Mouse (Mus musculus) retina, adult 2 months (tissue): ENCODE results near the gene Kctd19.

ENCODE experiments used
- DNase-seq: peaks from one replicate; pipeline ENCODE4 v3.0.0-alpha.2; 2012; ENCODE audit warnings: low read depth, low spot score

Kctd19 gene

GRCm38 (mm10) chr8:105413391-105413790 is at the start of gene Kctd19, which contains the start of gene Lrrc36:
Gene Kctd19, minus strand, starts transcription at chr8:105413502.
Gene Lrrc36, plus strand, starts transcription at chr8:105413571.
- no peak for DNase-seq

GRCm38 (mm10) chr8:105461085-105461803 is 47.9 kb upstream of the Kctd19 start:
- DNase-seq = no peak

GRCm38 (mm10) chr8:105455218-105455617 is 41.9 kb upstream of the Kctd19 start:
- DNase-seq = no peak

DNA sequence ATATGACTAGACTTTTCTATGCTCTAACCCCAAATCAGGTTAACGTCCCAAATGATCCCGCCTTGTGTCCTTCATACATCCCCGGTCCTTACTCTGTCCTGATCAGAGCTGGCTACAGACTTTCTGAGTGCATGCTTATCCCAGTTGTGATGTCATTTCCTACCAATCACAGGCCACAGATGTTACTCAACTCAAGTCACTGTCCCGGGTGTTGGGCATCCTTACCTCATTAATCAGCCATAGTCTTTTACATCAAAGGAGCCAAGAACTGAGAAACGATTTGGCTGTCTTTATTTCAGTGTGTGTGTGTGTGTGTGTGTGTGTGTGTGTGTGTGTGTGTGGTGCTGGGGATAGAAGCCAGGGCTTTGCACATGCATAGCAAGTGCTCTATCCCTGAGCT is 40.8 kb upstream of the Kctd19 start:
- no peak for DNase-seq

- no peak for DNase-seq
These were observed 40.0 kb upstream of the Kctd19 start for GRCm38 (mm10) chr8:105453296-105453695.

DNA sequence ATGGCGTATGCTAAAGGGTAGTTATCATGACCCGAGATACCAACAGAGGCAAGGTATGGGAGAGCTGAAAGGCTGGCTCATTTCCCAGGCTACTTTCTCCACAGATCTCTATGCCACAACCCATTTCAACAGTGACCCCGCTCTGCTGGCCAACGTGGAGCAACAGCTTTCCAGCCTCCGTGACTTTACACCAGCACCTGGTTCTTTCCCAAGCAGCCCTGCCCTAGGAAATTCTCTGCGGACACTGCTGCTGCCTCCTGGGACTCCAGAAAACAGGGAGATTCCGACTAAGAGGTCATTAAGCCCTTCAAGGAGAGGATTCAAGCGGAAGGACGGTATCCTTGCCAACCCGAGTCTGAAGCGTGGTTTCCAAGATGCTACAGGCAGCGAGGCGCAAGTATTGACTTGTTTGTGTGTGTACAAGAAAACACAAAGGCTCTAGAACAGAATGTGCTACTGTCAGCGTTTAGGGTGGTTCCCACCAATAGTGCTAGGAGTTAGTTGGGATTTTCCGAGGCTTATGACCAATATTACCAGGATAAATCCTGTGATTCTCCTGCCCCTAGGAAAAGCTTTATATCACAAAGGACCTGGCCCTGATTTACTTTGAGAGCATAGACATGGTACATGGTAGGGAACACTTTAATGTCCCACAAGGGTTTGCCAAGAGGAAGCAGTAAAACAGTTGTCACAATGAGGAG is 38.8 kb upstream of the Kctd19 start:
- DNase-seq = no peak

DNA sequence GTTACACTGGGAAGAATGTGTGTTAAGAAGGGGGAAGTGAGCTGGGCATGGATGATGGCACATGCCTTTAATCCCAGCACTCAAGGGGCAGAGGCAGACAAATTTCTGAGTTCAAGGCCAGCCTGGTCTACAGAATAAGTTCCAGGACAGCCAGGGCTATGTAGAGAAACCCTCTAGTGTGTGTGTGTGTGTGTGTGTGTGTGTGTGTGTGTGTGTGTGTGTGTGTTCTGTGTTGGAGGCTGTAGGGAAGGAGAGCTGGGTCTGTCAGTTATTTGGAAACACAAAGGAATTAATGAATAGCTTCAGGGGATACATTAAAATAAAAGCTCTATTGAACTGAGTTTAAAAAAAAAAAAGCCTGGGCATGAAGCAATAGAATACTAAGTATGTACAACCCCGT is 37.7 kb upstream of the Kctd19 start:
- no peak for DNase-seq

GRCm38 (mm10) chr8:105448596-105448995 is 35.3 kb upstream of the Kctd19 start:
- DNase-seq = no peak

DNA sequence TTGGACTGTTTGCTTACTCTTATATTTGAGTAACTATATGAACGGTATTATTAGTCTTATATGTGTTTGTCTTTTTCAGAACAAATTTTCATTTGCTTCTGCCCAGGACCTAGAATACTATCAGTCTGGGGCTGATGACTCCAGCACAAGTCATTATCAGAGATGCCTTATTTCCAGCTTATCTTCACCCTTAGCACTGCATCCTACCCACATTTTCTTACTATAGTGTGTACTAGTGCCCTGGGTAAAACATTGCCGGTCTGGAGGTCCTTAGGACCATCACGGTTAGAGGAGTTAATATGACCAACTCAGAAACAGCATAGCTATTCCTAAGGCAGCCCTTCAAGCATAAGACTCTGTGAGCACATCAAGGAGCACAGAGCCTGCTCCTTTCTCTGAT is 34.9 kb upstream of the Kctd19 start:
- DNase-seq = no peak

DNA sequence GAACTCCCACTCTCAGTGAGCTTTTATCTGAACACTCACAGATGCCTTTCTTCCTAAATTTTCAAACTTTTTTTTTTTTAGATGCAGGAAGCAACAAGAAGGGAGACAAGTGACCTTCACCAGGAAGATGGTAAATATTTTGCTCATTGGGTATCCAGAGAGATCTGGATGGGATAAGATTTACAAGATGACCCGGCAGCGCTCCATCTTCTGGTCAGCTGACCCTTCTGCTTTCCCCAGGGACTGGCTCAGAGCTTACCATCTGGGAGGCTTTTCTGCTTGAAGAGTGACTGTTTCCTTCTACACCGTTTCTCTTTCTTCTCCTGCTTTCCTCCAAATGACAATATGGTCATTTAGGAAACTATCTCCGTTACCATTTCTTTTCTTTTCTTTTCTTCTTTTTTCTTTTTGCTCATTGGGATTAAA is 32.8 kb upstream of the Kctd19 start:
- no peak for DNase-seq

GRCm38 (mm10) chr8:105445296-105446126 is 32.2 kb upstream of the Kctd19 start:
- no peak for DNase-seq

GRCm38 (mm10) chr8:105442661-105443060 is 29.4 kb upstream of the Kctd19 start:
- DNase-seq = no peak

DNA sequence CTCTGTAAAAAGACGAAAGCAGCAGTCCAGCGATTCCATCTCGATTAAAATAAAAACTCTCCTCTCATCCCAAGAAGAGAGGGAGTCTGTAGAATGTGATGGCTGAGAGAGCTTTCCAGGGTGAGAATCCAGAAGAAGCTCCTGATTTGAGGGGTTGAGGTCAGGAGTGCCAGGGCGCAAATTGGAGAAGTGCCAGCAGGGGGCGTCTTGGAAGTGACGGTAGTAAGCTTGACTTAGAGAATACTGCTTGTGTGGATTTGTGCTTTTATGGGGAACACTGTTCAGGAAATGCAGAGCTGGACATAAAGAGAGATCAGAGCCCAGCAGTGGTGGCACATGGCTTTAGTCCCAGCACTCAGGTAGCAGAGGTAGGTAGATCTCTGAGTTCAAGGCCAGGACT is 28.1 kb upstream of the Kctd19 start:
- DNase-seq = no peak

- no peak for DNase-seq
These were observed 25.6 kb upstream of the Kctd19 start for GRCm38 (mm10) chr8:105438865-105439264.

DNA sequence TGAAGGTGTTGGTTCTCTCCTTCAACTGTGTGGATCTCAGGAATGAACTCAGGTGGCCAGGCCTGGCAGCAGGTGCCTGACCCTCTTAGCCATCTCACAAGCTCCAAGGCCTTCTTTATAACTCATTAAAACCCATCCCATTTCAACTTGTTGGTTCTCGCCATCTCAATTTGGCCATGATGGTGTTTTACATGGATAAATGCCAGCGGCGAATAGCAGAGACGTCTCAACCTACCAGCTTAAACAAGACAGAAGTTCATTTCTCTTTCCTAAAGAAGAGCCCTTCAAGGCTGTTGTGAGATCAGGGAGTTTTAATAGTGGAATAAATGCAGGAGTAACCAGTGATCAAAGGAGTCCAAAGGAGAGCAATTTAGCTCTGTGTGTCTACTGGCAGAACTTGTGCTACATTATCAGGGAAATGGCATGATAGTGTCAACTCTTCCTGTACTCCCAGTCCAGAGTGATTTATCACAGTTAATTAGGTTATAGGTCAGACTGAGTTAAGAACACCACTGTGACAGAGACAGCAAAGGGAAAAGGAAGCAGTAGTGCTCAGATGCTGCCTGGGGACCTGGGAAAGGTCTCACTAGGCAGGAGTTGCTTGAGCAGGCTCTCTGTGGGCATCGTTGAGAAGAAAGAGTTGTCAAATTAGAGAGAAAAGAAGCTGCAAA is 23.9 kb upstream of the Kctd19 start:
- no peak for DNase-seq

DNA sequence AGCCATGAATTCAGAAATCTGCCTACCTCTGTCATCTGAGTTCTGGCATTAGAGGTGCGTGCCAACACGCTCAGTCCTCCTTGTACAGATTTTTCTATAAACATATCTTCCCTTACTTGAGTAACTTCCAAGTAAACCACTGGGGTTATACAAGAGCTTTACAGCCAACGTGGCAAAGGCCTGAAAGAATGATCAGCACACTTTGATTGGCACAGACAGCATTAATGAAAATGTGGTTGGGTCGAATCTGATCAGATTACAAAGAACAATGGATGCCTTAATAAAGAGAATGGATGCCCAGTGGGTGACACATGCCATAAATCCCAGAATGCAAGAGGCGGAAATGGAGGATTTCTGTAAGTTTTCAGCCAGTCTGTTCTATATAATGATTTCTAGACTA is 22.9 kb upstream of the Kctd19 start:
- DNase-seq = no peak

GRCm38 (mm10) chr8:105434136-105434535 is 20.8 kb upstream of the Kctd19 start:
- no peak for DNase-seq

DNA sequence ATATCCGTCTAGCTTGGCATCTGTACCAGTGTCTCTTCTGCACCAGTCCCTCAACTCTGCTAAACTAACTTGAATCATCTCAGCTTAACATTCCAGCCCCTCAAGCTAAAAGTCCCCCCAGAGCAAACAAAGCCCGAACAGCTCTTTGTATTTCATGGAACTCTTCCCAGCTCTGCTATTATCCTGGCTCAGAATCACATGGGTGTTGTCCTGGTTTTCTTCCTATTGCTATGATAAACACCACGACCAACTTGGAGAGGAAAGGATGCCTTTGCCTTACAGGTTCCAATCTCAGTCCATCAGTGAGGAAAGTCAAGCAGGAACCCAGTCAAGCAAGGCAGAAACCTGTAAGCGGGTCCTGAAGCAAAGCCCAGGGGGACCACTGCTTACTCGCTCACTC is 20.2 kb upstream of the Kctd19 start:
- DNase-seq = no peak

DNA sequence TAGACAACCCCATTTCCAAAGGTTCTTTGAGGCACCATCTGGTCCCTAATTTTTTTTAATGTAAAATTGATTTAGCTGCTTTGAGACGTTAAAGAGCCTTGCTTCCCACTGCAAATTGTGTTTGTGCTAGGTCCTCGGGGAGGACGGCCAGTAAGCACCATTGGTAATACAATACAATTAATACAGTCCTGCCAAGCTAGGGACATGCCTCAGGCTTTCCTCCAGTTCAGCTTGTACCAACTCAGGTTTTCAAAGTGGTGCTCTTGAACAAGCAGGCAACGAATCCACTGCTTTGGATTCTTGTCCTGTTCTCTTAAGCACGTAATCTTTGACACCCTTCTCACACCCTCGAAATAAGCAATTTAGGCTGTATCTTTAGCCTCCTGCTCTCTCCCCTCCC is 19.7 kb upstream of the Kctd19 start:
- DNase-seq = no peak

DNA sequence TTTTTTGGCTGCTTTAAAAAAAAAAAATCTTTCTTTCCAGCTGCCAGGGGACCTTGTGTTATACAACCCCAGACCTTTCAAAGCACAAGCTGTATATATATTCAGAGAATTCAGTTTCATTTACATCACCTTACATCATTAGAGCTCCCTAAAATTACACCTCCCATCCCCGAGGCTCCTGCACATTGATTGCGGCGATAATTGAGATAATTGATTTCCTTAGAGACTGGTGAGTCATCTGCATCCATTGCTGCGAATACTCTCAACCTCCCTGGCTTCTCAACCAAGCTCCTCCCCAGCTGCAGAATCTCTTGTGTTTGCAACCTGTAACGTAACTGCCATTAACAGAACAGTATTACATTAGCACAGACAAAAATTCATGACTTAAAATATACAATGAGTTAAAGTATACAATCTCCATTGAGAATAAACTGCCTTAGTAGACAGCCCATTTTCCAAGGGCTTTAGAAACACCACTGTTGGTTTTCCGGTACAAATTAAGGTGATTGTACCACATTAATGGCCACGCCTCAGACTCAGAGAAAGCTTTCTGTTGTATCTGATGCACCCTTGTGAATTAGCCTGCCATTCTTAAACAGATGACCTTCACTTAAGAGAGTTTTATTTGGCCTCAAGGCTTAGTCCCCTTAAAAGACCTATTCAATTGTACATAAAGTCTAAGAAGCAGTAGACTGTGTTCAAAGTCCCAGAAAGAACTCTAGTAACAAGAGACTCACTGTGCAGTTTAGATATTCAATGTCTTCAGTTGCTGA is 18.6 kb upstream of the Kctd19 start:
- no peak for DNase-seq

DNA sequence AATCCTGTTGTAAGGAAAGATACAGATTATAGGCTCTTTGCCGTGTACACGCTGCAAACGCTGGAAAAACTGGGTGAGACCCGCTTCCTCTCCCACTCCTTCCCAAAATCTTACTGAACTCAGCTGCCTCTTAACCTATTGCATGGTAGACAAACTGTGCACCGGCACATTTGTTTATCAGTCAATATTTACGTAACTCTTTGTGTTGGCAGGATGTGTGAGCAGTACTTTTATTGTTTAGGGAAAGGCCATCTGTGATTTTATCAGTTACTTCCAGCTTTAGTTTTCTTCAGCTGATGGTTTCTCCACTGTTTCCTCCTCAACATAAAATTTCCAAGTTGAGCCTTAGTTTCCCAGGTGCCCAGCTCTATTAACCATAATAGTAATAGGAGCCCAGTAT is 13.6 kb upstream of the Kctd19 start:
- no peak for DNase-seq
